Mouse (Mus musculus): ENCODE data around the gene Poc1a. TPM values are rescaled to one million over a fixed set of nuclear protein-coding genes. Genes with fewer than 3 reads are reported as not detected.
A peak's percentile ranks its signal among the peaks of the same experiment; 100 is the strongest.

Gene Poc1a
- polyA plus RNA-seq, 1 experiment: 6.1 TPM

- 42% methylated on average over 8 of the region's 8 CpGs for WGBS
- peak; percentile 78 for DNase-seq
- peak; percentile 84 for TF ChIP-seq CTCF (conservative IDR thresholded peaks at IDR 0.05; ENCODE audit: insufficient read depth, insufficient read length, low read depth, low read length)
- TF ChIP-seq POLR2A (IDR thresholded peaks at IDR 0.05; ENCODE audit: low read depth, low read length): no peak
Observed at GRCm38 (mm10) chr9:106306662-106307351, 25.9 kb downstream of the Poc1a start.

GRCm38 (mm10) chr9:106308151-106308550, 27.3 kb downstream of the Poc1a start:
- H3K27me3 ChIP-seq (replicated peaks; ENCODE audit: control insufficient read depth, insufficient read depth, low read length): no peaks in the 10 kb centered on the region
- DNase-seq: no peak
- H3K36me3 ChIP-seq (ENCODE audit: control insufficient read depth, insufficient read depth, low read length): no peaks in the 10 kb centered on the region
- 95% methylated on average over 5 of the region's 5 CpGs for WGBS
- TF ChIP-seq CTCF (conservative IDR thresholded peaks at IDR 0.05; ENCODE audit: insufficient read depth, insufficient read length, low read depth, low read length) (no peak), POLR2A (IDR thresholded peaks at IDR 0.05; ENCODE audit: low read depth, low read length) (no peak)
- no peak overlapping the region for H3K27ac ChIP-seq (ENCODE audit: insufficient read depth, low read depth, low read length)
- H3K4me3 ChIP-seq (ENCODE audit: insufficient read depth, low read depth, low read length): no peak overlapping the region
- H3K4me1 ChIP-seq (ENCODE audit: control insufficient read depth, insufficient read depth, low read length): peaks cover 28% of the 10 kb centered on the region

More at GRCm38 (mm10) chr9:106306662-106307351, 25.9 kb downstream of the Poc1a start:
- Histone ChIP-seq H3K4me1 (ENCODE audit: control insufficient read depth, insufficient read depth, low read length) (peaks cover 23% of the 10 kb centered on the region), H3K27me3 (replicated peaks; ENCODE audit: control insufficient read depth, insufficient read depth, low read length) (no peaks in the 10 kb centered on the region), H3K27ac (ENCODE audit: insufficient read depth, low read depth, low read length) (no peak overlapping the region), H3K4me3 (ENCODE audit: insufficient read depth, low read depth, low read length) (no peak overlapping the region), H3K36me3 (ENCODE audit: control insufficient read depth, insufficient read depth, low read length) (no peaks in the 10 kb centered on the region)

DNA sequence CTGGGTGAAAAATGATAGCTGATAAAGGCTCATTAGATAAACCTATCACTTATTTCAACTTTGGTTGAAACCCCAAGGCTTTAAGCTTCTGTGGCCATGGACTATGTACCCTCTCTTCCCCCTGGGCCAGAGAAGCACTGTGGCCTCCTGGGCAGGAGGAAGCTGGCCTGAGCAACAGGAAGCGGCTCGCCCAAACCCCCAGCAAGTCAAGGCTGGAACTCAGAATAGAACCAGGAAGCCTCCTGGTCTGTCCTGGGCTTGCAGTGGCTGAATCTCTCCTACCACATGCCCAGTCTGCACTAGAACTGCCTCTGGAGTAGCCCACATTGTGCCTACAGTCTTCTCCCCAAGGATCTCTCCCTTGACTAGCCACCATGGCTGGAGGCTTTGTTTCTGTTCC, 27.7 kb downstream of the Poc1a start:
- Histone ChIP-seq H3K27ac (ENCODE audit: insufficient read depth, low read depth, low read length) (peak overlapping the region; percentile 10; the same call in 1 of the 2 replicates), H3K36me3 (ENCODE audit: control insufficient read depth, insufficient read depth, low read length) (no peaks in the 10 kb centered on the region), H3K4me1 (ENCODE audit: control insufficient read depth, insufficient read depth, low read length) (peaks cover 32% of the 10 kb centered on the region), H3K4me3 (ENCODE audit: insufficient read depth, low read depth, low read length) (no peak overlapping the region), H3K27me3 (replicated peaks; ENCODE audit: control insufficient read depth, insufficient read depth, low read length) (no peaks in the 10 kb centered on the region)
- TF ChIP-seq POLR2A (IDR thresholded peaks at IDR 0.05; ENCODE audit: low read depth, low read length) (no peak), CTCF (conservative IDR thresholded peaks at IDR 0.05; ENCODE audit: insufficient read depth, insufficient read length, low read depth, low read length) (no peak)
- DNase-seq: peak; percentile 65
- WGBS: 39% methylated on average over 2 of the region's 2 CpGs

- no peaks in the 10 kb centered on the region for H3K36me3 ChIP-seq (ENCODE audit: control insufficient read depth, insufficient read depth, low read length)
- WGBS: 91% methylated on average over 5 of the region's 5 CpGs
- no peak overlapping the region for H3K4me3 ChIP-seq (ENCODE audit: insufficient read depth, low read depth, low read length)
- peaks cover 37% of the 10 kb centered on the region for H3K4me1 ChIP-seq (ENCODE audit: control insufficient read depth, insufficient read depth, low read length)
- peak overlapping the region; percentile 10; the same call in 1 of the 2 replicates for H3K27ac ChIP-seq (ENCODE audit: insufficient read depth, low read depth, low read length)
- H3K27me3 ChIP-seq (replicated peaks; ENCODE audit: control insufficient read depth, insufficient read depth, low read length): no peaks in the 10 kb centered on the region
- TF ChIP-seq POLR2A (IDR thresholded peaks at IDR 0.05; ENCODE audit: low read depth, low read length) (no peak), CTCF (conservative IDR thresholded peaks at IDR 0.05; ENCODE audit: insufficient read depth, insufficient read length, low read depth, low read length) (no peak)
- no peak for DNase-seq
Observed at GRCm38 (mm10) chr9:106308983-106309382, 28.1 kb downstream of the Poc1a start.

- no peak overlapping the region for H3K27ac ChIP-seq (ENCODE audit: insufficient read depth, low read depth, low read length)
- TF ChIP-seq CTCF (conservative IDR thresholded peaks at IDR 0.05; ENCODE audit: insufficient read depth, insufficient read length, low read depth, low read length) (no peak), POLR2A (IDR thresholded peaks at IDR 0.05; ENCODE audit: low read depth, low read length) (no peak)
- 84% methylated on average over 3 of the region's 3 CpGs for WGBS
- no peak for DNase-seq
- H3K4me3 ChIP-seq (ENCODE audit: insufficient read depth, low read depth, low read length): no peak overlapping the region
- H3K36me3 ChIP-seq (ENCODE audit: control insufficient read depth, insufficient read depth, low read length): no peaks in the 10 kb centered on the region
- H3K27me3 ChIP-seq (replicated peaks; ENCODE audit: control insufficient read depth, insufficient read depth, low read length): no peaks in the 10 kb centered on the region
- H3K4me1 ChIP-seq (ENCODE audit: control insufficient read depth, insufficient read depth, low read length): peaks cover 36% of the 10 kb centered on the region
Observed at GRCm38 (mm10) chr9:106309859-106310258, 29.0 kb downstream of the Poc1a start.

- H3K4me1 ChIP-seq (ENCODE audit: control insufficient read depth, insufficient read depth, low read length): peaks cover 27% of the 10 kb centered on the region
- H3K27me3 ChIP-seq (replicated peaks; ENCODE audit: control insufficient read depth, insufficient read depth, low read length): no peaks in the 10 kb centered on the region
- 83% methylated on average over 10 of the region's 10 CpGs for WGBS
- H3K36me3 ChIP-seq (ENCODE audit: control insufficient read depth, insufficient read depth, low read length): no peaks in the 10 kb centered on the region
- no peak overlapping the region; the same call in 1 of the 2 replicates for H3K27ac ChIP-seq (ENCODE audit: insufficient read depth, low read depth, low read length)
- H3K4me3 ChIP-seq (ENCODE audit: insufficient read depth, low read depth, low read length): no peak overlapping the region
- DNase-seq: no peak
- no peak for TF ChIP-seq CTCF (conservative IDR thresholded peaks at IDR 0.05; ENCODE audit: insufficient read depth, insufficient read length, low read depth, low read length)
- no peak for TF ChIP-seq POLR2A (IDR thresholded peaks at IDR 0.05; ENCODE audit: low read depth, low read length)
Observed at GRCm38 (mm10) chr9:106311625-106312191, 30.8 kb downstream of the Poc1a start.

DNA sequence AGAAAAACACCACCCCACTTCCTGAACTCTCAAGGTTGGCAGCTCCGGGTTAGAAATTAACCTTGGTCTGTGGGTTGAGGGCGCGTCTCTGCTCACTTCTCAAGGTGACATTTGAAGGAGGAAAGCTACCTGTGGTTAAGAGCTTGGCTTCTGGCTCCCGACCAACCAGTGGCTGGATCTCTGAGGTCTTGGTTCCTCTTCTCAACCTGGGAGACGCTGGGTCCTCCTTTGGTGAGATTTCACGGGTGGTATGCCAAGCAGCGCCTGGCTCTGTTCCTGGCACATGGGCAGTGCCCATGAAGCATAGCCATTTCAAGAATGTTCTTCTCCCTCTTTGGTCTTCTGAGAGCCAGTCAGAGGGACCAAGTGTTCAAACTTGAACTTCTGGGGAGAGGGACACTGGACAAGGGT, 32.1 kb downstream of the Poc1a start:
- Histone ChIP-seq H3K4me1 (ENCODE audit: control insufficient read depth, insufficient read depth, low read length) (peaks cover 24% of the 10 kb centered on the region), H3K4me3 (ENCODE audit: insufficient read depth, low read depth, low read length) (no peak overlapping the region), H3K27me3 (replicated peaks; ENCODE audit: control insufficient read depth, insufficient read depth, low read length) (no peaks in the 10 kb centered on the region), H3K27ac (ENCODE audit: insufficient read depth, low read depth, low read length) (peak overlapping the region; percentile 83), H3K36me3 (ENCODE audit: control insufficient read depth, insufficient read depth, low read length) (no peaks in the 10 kb centered on the region)
- no peak for TF ChIP-seq POLR2A (IDR thresholded peaks at IDR 0.05; ENCODE audit: low read depth, low read length)
- TF ChIP-seq CTCF (conservative IDR thresholded peaks at IDR 0.05; ENCODE audit: insufficient read depth, insufficient read length, low read depth, low read length): no peak
- WGBS: 32% methylated on average over 7 of the region's 7 CpGs
- DNase-seq: peak; percentile 93
